Mouse (Mus musculus) left cerebral cortex, adult 9 months (tissue): ENCODE results near the gene Dlgap4.

Source experiments
- DNase-seq, 2 experiments: peaks; one replicate each; pipeline ENCODE4 v3.0.0; 2022; ENCODE audit warnings: low spot score in 2 of 2

The Dlgap4 gene

GRCm38 (mm10) chr2:156716683-156717082, 103.2 kb downstream of the Dlgap4 start:
- DNase-seq, result no peak

GRCm38 (mm10) chr2:156717320-156718281, 104.1 kb downstream of the Dlgap4 start:
- DNase-seq, result peak in 1 of 2 experiments; percentile 75

GRCm38 (mm10) chr2:156718793-156719192, 105.3 kb downstream of the Dlgap4 start:
- DNase-seq, result no peak

GRCm38 (mm10) chr2:156719549-156720312, 106.2 kb downstream of the Dlgap4 start:
- no peak for DNase-seq

GRCm38 (mm10) chr2:156720313-156720674, 106.8 kb downstream of the Dlgap4 start:
- DNase-seq, result no peak

GRCm38 (mm10) chr2:156720675-156721553, 107.4 kb downstream of the Dlgap4 start:
- DNase-seq, result peak; percentile 89 to 95

GRCm38 (mm10) chr2:156721554-156722070, 108.1 kb downstream of the Dlgap4 start:
- DNase-seq, result no peak

- peak in 1 of 2 experiments; percentile 76 for DNase-seq
These were observed 108.6 kb downstream of the Dlgap4 start for GRCm38 (mm10) chr2:156722071-156722575.

- DNase-seq, result no peak
These were observed 109.2 kb downstream of the Dlgap4 start for GRCm38 (mm10) chr2:156722752-156723151.

- no peak for DNase-seq
These were observed 110.5 kb downstream of the Dlgap4 start for GRCm38 (mm10) chr2:156723899-156724523.

- no peak for DNase-seq
These were observed 111.4 kb downstream of the Dlgap4 start for GRCm38 (mm10) chr2:156724871-156725270.

GRCm38 (mm10) chr2:156726344-156726743, 112.8 kb downstream of the Dlgap4 start:
- DNase-seq, result peak in 1 of 2 experiments; percentile 69

- no peak for DNase-seq
These were observed 113.4 kb downstream of the Dlgap4 start for GRCm38 (mm10) chr2:156726878-156727277.

- DNase-seq, result no peak
These were observed 116.3 kb downstream of the Dlgap4 start for GRCm38 (mm10) chr2:156729537-156730469.

GRCm38 (mm10) chr2:156730501-156730921, 117.0 kb downstream of the Dlgap4 start:
- DNase-seq, result no peak

- DNase-seq, result no peak
These were observed 118.1 kb downstream of the Dlgap4 start for GRCm38 (mm10) chr2:156731592-156731991.

- peak; percentile 70 to 89 for DNase-seq
These were observed 118.6 kb downstream of the Dlgap4 start for GRCm38 (mm10) chr2:156732109-156732508.

- no peak for DNase-seq
These were observed 122.3 kb downstream of the Dlgap4 start for GRCm38 (mm10) chr2:156735761-156736335.

- no peak for DNase-seq
These were observed 123.3 kb downstream of the Dlgap4 start for GRCm38 (mm10) chr2:156736846-156737245.
